Mouse (Mus musculus) frontal cortex, postnatal 10 days (tissue): ENCODE results near the gene Ddb1.

Source experiments
- DNase-seq, 2 experiments: peaks; one replicate each; pipeline ENCODE4 v3.0.0; 2022; ENCODE audit warnings: low spot score in 2 of 2, mixed read lengths in 1 of 2

Gene Ddb1

DNA sequence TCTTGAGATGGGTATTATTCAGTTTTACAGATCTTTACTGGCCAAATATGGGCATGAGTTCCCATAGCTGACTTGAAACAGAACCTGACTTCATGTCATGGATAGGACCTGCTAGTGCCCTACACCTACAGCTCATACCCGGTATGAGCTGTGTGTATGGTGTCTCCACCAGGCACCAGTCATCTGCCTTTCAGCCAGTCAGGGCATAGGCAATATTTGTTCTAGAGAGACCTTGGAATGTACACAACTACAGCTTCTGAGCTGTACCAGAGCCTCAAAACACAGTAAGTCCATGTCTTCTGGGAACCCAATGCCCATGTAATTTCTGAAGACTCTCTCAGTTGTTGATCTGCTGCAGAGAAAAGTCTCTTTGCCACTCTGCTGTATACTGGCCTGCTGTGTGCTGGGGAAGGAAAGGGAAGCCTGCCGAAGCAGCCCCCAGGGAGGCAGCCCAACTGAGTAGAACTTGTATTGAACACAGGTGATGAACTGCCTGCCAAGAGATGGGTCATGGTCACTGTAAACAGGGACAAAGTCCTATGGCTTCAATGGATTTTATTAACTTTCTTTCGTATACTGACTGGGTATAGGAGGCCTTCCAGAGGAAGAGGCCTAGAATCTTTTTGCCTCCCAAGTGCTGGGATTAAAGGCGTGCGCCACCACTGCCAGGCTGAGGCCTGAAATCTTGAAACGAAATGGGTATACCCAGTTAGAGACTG is 13.3 kb upstream of the Ddb1 start:
- DNase-seq: no peak

DNA sequence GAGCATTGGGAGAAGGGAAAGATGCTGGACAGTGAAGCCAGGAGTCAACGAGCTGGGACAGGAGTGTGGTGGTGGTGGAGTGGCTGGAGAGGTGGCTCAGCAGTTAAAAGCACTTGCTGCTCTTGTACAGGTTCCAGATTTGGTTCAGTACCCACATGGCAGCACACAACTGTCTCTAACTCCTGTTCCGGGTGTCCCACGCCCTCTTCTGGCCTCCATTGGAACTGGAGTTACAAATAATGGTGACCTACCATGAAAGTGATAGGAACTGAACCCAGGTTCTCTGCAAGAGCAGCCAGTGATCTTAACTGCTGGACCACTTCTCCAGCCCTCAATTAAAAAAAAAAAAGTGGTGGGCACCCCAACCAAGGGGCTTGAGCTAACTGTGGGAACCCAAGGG is 6.9 kb upstream of the Ddb1 start:
- no peak for DNase-seq

DNA sequence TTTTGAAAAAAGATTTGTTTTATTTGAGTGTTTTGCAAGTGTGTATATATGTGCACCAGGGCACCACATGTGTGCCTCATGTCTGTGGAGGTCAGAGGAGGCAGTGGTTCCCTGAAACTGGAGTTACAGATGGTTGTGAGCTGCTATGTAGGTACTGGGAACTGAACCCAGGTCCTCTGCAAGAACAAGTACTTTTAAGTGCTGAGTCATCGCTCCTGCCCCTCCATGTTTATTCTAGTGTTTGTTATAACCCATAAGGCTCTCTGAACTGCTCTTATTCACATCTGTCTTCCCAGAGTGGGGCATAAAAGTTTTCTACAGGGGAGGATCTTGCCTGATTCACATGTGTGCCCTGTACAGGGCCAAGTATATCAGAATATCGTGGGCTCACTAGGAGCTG is 5.5 kb upstream of the Ddb1 start:
- no peak for DNase-seq

DNA sequence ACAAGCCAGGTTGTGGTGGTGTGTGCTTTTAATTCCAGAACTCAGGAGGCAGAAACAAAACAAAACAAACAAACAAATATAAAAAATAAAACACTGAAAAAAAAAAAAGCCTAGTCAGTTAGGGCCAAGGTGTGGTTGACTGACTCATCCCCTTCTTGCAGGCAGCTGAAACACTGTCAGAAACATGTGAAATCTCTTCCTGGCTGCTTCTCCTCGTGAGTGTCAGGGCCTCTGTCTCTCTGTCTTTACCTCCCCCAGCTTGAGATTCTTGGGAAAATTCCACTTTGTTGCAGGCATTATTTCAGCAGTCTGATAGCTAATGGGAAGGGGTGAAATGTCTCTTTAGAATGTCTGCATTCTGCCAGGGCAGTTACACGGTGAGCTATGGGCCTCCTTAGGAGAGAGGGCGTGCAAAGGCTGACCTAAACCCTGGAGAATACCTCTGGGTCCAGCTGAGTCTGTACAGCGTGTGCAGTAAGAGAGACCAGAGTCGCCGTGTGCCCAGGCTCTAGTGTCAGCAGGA is 2.8 kb upstream of the Ddb1 start:
- DNase-seq: no peak

DNA sequence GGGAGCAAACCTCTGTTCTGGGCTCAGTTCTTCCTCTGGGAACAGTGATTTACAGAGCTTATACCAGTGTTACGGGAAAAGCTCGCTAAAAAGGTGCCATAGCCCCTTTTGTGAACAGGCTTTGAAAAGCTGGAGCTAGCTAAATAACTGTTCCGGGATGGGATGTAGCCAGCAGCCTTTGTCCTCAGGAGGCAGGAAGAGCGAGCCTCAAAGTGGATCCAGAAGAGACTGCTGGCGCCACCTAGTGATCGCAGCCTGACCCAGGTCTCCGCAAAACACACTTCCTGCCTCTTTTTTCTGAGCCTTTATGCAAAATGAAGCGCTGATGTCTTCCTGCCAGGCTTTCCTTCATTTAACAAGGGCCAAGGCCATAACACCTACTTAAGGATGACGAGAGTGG is 2.3 kb upstream of the Ddb1 start:
- DNase-seq: peak; percentile 76 to 82

DNA sequence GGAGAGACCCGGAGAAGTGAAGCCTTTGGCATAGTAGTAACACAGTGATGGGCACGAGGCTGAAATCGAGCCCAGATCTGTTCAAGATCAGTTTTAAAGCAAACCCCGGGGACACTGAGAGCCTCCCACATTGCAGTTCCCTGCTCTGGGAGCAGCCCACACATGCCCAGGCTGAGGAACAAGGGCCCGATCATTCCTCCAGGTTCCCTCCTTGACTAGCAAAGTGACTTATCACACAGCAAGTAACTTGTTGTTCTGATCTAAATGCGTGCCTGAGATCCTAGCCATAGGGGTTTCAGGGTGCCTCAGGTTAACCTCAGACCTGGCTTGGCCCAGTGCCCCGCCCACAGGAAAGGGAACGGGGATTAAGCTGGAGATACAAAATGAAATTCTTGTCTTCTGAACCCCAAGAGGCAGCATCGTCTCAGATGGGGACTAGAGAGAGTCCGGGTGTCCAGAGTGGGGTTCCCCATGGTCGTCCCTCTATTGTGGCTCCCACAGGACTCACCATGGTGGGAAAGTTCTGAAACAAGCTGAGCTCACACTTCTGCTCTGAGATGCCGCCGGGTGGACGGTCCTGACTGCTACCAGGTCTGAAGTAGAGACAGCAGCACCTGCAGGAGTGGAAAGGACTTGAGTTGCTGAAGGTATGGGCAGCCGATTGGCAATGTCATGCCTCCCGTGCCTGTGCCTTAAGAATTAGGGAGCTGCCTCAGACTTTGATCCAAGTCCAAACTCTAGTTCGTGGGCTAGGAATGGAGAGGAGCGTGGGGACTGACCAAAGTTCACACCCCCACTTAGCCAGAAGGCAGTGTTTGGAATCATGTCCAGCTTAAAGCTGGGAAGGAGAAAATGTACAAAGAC is 1.2 kb upstream of the Ddb1 start:
- DNase-seq: no peak

DNA sequence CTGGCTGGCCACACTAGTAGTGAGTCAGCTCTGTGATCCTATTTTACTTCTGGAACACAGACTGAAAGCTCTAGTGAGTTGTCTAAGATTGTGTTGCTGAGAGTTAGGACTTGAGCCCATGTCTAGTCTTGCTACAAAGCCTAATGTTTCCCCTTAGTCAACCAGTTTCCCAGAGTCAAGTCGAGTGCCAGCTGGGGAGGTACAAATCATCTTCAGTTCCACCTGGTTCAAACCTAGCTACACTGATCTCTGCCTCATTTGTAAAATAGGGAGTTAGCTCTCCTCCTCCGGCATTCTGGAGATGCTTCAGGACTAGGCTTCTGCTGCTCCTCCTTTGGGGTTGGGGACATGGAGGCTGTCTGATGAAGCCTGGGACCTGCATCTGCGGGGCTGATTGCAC is 593 bp upstream of the Ddb1 start:
- DNase-seq: no peak

DNA sequence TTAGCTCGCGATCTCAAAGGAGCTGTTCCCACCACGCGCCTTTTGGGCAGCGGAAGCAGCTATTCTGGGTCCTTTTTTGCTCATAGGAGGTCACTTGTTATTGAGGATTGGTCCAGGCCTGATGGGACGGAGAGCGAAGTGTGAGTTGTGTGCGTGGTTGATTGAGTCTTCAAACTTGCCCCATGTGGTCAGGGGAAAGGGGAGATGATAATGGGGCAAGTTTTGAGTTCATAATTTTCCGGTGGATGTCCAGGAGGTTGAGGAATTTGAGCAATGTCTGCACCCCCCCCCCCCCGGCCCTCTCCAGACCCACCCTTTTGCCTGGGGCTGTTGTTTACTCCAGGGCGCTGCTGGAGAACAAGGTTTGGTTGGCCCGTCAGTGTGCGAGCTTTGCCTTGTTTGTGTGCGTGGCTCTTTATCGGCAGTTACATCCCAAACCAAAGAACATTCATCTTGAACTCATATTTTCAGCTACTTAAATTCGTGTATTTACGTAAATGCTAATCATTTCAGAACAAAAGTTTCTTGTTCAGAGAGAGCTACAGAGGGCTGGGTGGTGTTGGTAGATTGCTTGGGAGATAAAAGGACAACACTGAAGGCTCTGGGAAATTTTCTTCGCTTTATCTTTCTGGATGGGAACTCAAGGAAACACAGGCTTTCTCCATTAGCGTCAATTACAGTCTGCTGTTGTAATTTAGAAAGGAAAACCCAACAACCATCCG is 935 bp downstream of the Ddb1 start:
- no peak for DNase-seq

DNA sequence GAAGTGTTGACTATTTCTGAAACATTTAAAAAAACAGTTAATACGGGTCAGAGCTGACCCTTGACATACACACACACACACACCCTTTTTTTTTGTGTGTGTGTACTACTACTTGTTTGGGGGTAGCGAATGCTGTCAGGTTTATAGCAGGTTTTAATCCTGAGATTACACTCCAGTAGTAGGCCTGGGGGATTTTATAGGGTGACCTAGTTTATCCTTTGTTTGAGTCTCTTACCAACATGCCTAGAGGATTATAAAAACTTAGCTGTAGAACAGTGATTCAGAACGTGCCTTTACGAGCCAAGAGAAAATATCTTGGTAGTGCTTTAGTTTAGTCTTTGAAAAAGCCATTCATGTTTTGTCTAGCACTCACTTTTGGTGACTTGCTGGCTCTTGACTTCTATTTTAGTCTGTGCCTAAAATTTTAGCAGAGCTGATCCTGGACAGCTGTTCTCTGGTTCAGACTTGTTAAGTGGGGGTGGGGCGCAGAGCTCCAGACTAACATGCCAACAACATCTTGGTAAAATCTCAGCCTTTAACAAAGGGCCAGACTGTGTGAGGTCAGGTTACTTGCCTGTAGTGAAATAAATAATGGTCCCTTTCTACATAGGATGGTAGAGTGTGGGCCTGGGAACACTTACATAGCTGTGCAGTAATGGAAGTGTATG is 3.6 kb downstream of the Ddb1 start:
- DNase-seq: no peak

DNA sequence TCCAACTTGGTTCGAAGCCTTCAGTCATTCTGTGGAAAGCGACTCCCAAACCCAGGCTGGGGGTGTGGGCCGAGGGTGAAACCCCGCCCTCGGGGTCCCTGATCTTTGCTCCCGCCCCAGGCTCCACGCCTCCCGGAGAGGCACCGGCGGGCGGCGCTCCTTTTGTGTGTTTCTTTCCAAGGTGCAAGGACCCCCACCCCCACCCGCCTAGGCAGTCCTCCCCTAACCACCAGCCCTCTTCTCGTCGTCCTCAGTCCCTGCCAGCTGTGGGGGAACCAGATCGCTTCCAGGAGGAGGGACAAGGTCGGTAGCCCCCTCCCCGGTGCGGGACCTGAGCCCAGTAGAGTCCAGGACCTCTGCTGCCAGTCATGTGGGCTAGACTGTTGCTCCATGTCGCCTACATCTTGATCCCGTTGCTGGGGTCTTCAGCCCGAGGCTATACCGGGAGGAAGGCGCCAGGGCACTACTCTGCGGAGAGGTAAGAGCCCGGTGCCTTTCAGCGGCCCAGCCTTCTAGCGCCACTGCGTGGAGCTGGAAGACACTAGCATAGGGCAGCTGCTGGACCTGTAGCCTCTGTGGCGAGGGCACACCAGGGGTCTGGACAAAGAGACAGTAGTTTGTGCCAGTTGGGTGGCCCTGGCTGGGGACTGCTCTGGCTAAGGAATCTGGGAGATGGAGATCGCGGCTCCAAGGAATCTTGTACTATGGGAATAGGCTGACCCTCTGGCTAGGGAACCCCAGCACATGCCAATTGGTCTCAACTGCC is 29.2 kb downstream of the Ddb1 start, which contains the start of gene Vwce:
TSS of gene Vwce (plus strand) at position 108 of the 766 bp plus-strand sequence.
- DNase-seq: peak in 1 of 2 experiments; percentile 39

DNA sequence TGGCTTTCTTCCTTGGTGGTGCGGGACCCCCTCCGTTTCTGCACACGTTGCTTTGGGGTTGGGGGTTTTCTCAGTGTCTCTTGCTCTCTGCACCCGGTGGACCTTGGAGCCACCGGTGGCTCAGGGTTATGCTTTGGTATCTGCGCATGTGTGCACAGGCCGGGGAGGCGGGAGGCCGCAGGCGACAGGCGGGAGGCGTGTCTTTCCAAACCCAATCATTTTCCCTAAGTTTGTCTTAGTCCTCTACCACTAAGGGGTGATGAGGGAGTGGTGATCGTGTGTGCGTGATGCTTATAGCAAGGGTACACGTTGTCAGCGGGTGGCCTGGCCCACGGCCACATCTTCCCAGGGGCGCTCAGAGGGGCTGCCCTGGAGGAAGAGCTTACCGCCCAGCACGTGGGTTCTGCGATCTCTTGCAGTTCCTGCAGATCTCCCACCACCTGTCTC is 29.8 kb downstream of the Ddb1 start:
- DNase-seq: peak; percentile 52 to 55

DNA sequence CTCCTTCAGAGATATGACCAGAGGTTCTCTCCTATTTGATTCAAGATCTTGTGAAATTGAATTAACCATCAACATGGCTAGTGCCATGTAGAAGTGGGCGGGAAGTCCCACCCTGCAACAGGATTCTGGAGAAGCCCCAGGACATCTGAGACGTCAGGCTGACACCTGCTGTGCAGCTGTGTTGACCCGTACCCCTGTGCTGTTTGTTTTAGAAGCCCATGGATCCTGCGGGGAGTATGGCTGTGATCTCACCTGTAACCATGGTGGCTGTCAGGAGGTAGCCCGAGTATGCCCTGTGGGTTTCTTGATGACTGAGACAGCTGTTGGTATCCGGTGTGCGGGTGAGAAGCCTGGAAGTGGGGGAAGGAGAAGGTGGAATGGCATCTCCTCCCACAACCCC is 32.7 kb downstream of the Ddb1 start:
- DNase-seq: no peak

DNA sequence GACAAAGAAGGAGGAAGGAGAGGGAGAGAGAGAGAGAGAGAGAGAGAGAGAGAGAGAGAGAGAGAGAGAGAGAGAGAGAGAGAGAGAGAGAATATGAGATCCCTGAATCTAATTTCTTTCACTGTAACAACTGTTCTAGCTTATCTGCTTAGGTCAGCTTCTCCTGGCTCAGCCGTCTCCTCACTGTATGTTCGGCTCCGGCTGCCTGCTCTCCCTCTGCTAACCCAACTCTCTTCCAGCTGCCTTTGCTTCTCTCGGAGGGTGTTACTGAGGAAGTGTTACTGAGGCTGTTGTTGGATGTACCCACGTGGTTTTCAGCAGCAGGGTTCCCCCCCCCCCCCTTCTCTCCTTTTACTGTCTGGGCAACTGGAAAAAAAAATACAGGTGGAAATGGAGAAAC is 35.0 kb downstream of the Ddb1 start:
- no peak for DNase-seq

DNA sequence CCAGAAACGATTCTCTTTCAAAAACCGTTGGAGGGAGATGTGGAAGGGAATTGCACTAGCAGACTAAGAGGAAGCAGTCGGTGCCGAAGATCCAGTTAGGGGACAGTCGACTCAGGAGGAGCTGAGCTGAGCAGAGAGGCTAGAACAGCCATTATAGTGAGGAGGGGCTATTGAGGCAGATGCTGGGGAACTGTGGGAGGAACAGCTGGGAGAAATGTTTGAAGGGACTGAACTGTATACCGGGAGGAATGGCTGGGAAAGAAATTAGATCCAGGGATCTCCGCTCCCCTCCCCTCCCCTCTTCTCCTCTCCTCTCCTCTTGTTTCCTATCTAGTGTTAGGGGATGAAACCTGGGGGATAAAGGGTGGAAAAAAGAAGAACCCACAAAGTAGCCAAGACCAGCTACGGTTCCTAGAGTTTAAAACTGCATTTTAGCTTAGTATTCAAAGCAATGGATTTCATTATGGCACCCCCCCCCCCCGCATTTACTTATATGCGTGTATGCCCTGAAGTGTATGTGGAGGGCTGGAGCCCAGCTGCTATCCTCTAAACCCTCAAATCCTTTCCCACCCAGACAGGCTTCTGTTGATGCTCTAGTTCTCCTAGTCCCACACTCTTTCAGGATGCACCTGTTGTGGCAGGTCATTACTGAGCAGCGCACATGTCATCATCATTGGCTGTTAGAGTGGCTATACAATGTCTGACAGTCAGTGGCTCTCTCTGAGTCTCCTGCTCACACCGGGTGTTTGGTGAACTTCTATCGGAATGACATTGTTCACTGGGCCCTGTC is 35.7 kb downstream of the Ddb1 start:
- no peak for DNase-seq

DNA sequence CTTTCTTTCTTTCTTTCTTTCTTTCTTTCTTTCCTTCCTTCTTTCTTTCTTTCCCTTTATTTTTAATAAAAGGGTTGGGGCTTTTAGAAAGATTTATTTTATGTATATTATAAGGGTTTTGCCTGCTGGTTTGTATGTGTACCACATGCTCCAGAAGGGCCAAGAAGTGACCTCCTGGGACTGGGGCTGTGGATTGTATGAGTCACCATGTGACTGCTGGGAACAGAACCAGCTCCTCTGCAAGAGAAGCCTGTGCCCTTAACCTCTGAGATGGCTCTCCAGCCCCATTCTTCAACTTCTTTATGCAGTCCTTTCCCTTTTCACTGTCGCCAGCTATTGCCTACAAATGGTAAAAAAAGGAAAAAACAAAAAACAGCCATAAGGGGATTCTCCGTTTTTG is 40.5 kb downstream of the Ddb1 start:
- no peak for DNase-seq

DNA sequence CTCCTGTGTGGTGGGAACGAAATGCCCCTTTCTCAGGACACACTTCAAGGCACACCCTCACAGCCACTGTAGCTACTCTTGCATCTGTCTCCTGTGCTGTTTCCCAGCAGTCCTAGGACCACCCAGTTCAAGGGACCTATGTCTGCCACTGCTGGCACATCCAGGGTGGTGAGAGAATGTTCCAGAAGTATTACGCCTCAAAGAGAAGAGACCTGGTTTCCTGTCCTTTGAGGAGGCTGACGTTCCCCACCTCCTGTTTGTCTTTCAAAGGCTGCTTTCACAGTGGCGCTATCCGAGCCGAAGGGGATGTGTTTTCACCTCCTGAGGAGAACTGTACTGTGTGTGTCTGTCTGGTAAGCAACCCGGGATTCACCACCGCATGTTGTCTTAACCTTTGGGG is 43.0 kb downstream of the Ddb1 start:
- DNase-seq: no peak

DNA sequence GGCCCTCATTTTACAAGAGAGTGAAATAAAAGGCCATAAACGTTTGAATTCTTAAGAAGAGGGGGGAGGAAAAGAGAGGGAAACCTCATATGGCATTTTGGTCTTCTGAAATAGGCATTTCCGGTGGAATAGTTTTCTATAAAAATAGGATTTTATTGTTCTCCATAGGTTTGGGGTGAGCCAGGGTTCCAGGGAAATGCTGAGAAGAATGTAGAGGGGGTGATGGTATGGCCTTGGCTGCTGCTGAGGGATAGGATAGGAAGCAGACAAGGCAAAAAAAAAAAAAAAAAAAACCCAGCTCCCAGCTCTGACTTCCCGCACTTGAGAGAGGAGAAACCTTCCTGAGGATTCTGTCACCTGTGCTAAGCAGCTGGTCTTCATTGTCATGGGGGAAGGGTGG is 50.9 kb downstream of the Ddb1 start:
- DNase-seq: no peak

DNA sequence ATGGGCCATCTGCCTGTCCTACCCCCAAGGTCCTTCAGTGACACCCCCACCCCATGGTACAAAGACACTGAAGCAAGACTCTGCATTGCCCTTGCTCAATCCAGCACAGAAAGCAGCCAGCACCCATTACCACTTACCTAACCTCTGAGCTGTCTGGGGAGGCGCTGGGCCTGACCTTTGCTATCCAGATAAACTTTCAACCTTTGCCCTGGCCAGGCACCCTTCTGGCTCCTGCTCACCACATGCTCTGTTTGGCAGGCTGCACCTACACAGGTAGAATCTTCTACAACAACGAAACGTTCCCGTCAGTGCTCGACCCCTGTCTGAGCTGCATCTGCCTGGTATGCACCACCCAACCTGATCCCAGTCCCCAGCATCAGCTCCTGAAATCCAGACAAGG is 52.6 kb downstream of the Ddb1 start:
- DNase-seq: no peak

DNA sequence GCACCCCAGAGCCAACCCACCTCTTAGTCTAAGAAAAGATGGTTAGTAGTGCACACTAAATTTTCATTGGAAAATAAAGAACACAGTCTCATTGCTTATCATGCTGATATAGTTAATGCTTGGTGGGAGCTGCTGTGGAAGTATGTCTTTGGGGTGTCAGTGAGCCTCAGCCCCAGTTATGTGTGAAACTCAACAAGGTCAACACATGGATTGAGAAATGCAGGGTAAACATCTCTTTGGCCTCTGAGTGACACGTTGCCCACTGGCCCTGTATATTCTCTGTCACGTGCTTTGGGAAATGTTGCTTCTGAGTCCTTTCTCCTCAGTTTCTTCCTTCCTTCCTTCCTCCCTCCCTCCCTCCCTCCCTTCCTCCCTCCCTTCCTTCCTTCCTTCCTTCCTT is 53.3 kb downstream of the Ddb1 start:
- no peak for DNase-seq

DNA sequence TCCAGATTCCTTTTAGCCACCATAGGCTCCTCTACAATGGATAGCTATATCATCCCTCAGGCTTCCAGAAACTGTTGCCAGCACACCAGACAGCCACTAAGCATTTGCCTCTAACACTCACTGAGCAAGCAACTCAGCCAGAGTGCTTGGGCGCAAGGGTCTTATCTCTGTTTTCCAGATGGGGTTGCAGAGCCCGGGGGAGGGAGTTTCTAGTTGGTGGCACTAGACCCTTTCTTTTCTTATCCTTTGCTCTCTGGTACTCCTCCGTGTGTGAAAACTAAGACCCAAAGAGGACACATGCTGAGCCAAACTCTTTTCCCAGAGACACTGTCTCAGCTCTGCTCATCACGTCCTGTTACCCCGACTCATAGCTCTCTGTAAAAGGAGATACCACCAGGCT is 56.2 kb downstream of the Ddb1 start:
- no peak for DNase-seq
